Mouse (Mus musculus): ENCODE measurements around the gene Npas3.

The Npas3 gene

GRCm38 (mm10) chr12:54064986-54065385, 816.5 kb downstream of the Npas3 start:
- DNase-seq (ENCODE audit: low spot score in 2 of 2), result no peak

GRCm38 (mm10) chr12:54065607-54066006, 817.1 kb downstream of the Npas3 start:
- no peak for DNase-seq (ENCODE audit: low spot score in 2 of 2)

- no peak for DNase-seq (ENCODE audit: low spot score in 2 of 2)
These were observed 818.9 kb downstream of the Npas3 start for GRCm38 (mm10) chr12:54067419-54067818.

- DNase-seq (ENCODE audit: low spot score in 2 of 2), result peak in 1 of 2 experiments; percentile 36
These were observed 819.6 kb downstream of the Npas3 start for GRCm38 (mm10) chr12:54067886-54068756.

- no peak for DNase-seq (ENCODE audit: low spot score in 2 of 2)
These were observed 820.3 kb downstream of the Npas3 start for GRCm38 (mm10) chr12:54068757-54069146.

GRCm38 (mm10) chr12:54074012-54074411, 825.5 kb downstream of the Npas3 start:
- no peak for DNase-seq (ENCODE audit: low spot score in 2 of 2)

GRCm38 (mm10) chr12:54080996-54081395, 832.5 kb downstream of the Npas3 start:
- no peak for DNase-seq (ENCODE audit: low spot score in 2 of 2)

- no peak for DNase-seq (ENCODE audit: low spot score in 2 of 2)
These were observed 845.3 kb downstream of the Npas3 start for GRCm38 (mm10) chr12:54093729-54094128.

GRCm38 (mm10) chr12:54096492-54096891, 848.0 kb downstream of the Npas3 start:
- no peak for DNase-seq (ENCODE audit: low spot score in 2 of 2)

GRCm38 (mm10) chr12:54098136-54098535, 849.7 kb downstream of the Npas3 start:
- DNase-seq (ENCODE audit: low spot score in 2 of 2), result no peak

- DNase-seq (ENCODE audit: low spot score in 2 of 2), result peak; percentile 36 to 76
These were observed 850.3 kb downstream of the Npas3 start for GRCm38 (mm10) chr12:54098785-54099184.

GRCm38 (mm10) chr12:54099458-54099857, 851.0 kb downstream of the Npas3 start:
- DNase-seq (ENCODE audit: low spot score in 2 of 2), result no peak

- DNase-seq (ENCODE audit: low spot score in 2 of 2), result no peak
These were observed 852.9 kb downstream of the Npas3 start for GRCm38 (mm10) chr12:54101307-54101870.

- DNase-seq (ENCODE audit: low spot score in 2 of 2), result no peak
These were observed 854.0 kb downstream of the Npas3 start for GRCm38 (mm10) chr12:54102500-54102899.

GRCm38 (mm10) chr12:54105531-54105930, 857.1 kb downstream of the Npas3 start:
- no peak for DNase-seq (ENCODE audit: low spot score in 2 of 2)

- no peak for DNase-seq (ENCODE audit: low spot score in 2 of 2)
These were observed 857.5 kb downstream of the Npas3 start for GRCm38 (mm10) chr12:54105946-54106345.

- no peak for DNase-seq (ENCODE audit: low spot score in 2 of 2)
These were observed 861.9 kb downstream of the Npas3 start for GRCm38 (mm10) chr12:54110342-54110741.

- DNase-seq (ENCODE audit: low spot score in 2 of 2), result no peak
These were observed 862.5 kb downstream of the Npas3 start for GRCm38 (mm10) chr12:54110930-54111329.

GRCm38 (mm10) chr12:54120386-54120785, 871.9 kb downstream of the Npas3 start:
- no peak for DNase-seq (ENCODE audit: low spot score in 2 of 2)

- DNase-seq (ENCODE audit: low spot score in 2 of 2), result no peak
These were observed 872.8 kb downstream of the Npas3 start for GRCm38 (mm10) chr12:54121286-54121685.

Data from cerebellum, postnatal 4 days (tissue).